Comparison of ENCODE assay signal across 21 mouse cellular contexts in genomic region chr4:132116315-132116714, GRCm38 (mm10). TPM values are rescaled to one million over a fixed set of nuclear protein-coding genes. Genes with fewer than 3 reads are reported as not detected.
DNase-seq lines count a peak whose midpoint lies in the region; ATAC-seq and TF ChIP-seq lines count a peak whose summit lies in the region.
"Had no signal": no experiment of that assay in that cellular context is flagged by ENCODE, and none has a peak within 500 bp of the region (broad histone marks: within the 10 kb centered on the region; RNA-seq: fewer than 3 reads in every experiment).

No protein-coding gene starts in this region.

- no peak for TF ChIP-seq CTCF in Patski (IDR thresholded peaks at IDR 0.05)

- DNase-seq in NIH3T3 (ENCODE audit: low read depth) (peak; percentile 9), Patski (ENCODE audit: low read depth, low spot score) (peak; percentile 83)
- no peak for DNase-seq in lung, postnatal 14 days
- DNase-seq in cerebellum, adult 9-10 months = no peak
- DNase-seq: adrenal gland, adult 2 months; adrenal gland, adult 8-10 months; adrenal gland, postnatal 10 days; adrenal gland, postnatal 14 days; adrenal gland, postnatal 25 days; adrenal gland, postnatal 36 days; B cell, adult 2 months; cerebellum, adult 11 months; cerebellum, adult 11-12 months; cerebellum, adult 18-20 months; cerebellum, adult 2 months; cerebellum, adult 8-10 months had no signal

- in situ Hi-C loops in Patski (cut with MboI; ENCODE audit: low pct_unique_long_range_greater_than_20kb) = no loop called here

- POLR2A ChIA-PET in Patski (lab: Charles Lee) = no interaction called here

- peak; percentile 54 for ATAC-seq in Patski
- ATAC-seq: activated CD4-positive, CD25-positive, alpha-beta regulatory T cell, adult 4 months; CD4-positive, CD25-positive, alpha-beta regulatory T cell, adult 4 months had no signal

- no peaks in the 10 kb centered on the region for H3K27me3 ChIP-seq in Patski

- CTCF ChIA-PET in Patski (lab: Charles Lee) = no interaction called here

RNA-seq across cellular contexts. Expression of gene Oprd1, which starts 28.0 kb away (rescaled TPM):
- not detected for polyA plus RNA-seq in Patski (2021)
- polyA plus RNA-seq: activated CD4-positive, CD25-positive, alpha-beta regulatory T cell, adult 4 months; CD4-positive, CD25-positive, alpha-beta regulatory T cell, adult 4 months; G1E had no signal

RNA-seq across cellular contexts. Expression of gene Epb41, which starts 41.2 kb away (rescaled TPM):
- polyA plus RNA-seq in Patski (2021) = 53.5 TPM

RNA-seq across cellular contexts. Expression of gene Gm10300, which starts 41.8 kb away (rescaled TPM):
- polyA plus RNA-seq in Patski (2021) = 0.21 TPM
- polyA plus RNA-seq: activated CD4-positive, CD25-positive, alpha-beta regulatory T cell, adult 4 months; brain, embryonic 14.5 days; C2C12; CD4-positive, CD25-positive, alpha-beta regulatory T cell, adult 4 months had no signal

Comparison
In these comparisons a context has a peak if more than half of its experiments do, and no peak if none do; other contexts are left out.
1. DNase-seq: peak in NIH3T3 (single experiment) and Patski (single experiment); none in lung, postnatal 14 days (single experiment) and cerebellum, adult 9-10 months (single experiment).